Mouse (Mus musculus): ENCODE measurements around the gene Lrrc73.

GRCm38 (mm10) chr17:46296601-46297000 lies 43.3 kb downstream of the Lrrc73 start:
- TF ChIP-seq CTCF (IDR thresholded peaks at IDR 0.05; ENCODE audit: extremely low read depth, insufficient read length, insufficient replicate concordance, low read depth, low read length) (no peak), POLR2A (IDR thresholded peaks at IDR 0.05; ENCODE audit: low read depth, low read length) (no peak)

Data from small intestine, adult 2 months (tissue).